Mouse (Mus musculus): ENCODE data around the gene Dpep3. TPM values are rescaled to one million over a fixed set of nuclear protein-coding genes. Genes with fewer than 3 reads are reported as not detected.
A peak's percentile ranks its signal among the peaks of the same experiment; 100 is the strongest.

Gene Dpep3
- polyA plus RNA-seq, 1 experiment from 2014 or later = not detected

DNA sequence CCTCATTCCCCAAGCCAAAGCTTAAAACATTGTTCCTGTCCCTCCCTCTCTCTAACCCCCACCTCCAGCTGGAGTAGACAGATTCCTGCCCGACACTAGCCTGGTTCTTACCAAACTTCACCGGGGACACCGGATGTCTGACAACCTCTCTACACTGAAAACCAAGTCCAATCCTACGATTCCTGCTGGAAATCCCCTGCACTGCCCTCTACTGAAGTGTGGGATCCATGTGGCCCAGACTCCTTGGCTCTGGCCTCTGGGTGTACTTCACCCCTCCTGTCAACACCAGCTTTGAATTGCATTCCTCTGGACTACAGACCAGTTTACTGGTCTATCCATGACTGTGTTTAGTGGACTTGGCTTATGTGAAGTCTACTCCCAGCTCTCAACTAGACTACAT lies 22.7 kb downstream of the Dpep3 start:
- Histone ChIP-seq H3K4me1 (ENCODE audit: control insufficient read depth, insufficient read depth, low read length) (no peaks in the 10 kb centered on the region), H3K27ac (ENCODE audit: low read depth, low read length) (no peak overlapping the region), H3K36me3 (ENCODE audit: control insufficient read depth, insufficient read depth, low read length) (no peaks in the 10 kb centered on the region), H3K4me2 (ENCODE audit: low read depth) (no peak overlapping the region), H3K27me3 (ENCODE audit: control insufficient read depth, insufficient read depth, low read length) (no peaks in the 10 kb centered on the region), H3K9me3 (ENCODE audit: control insufficient read depth, low read length) (no peaks in the 10 kb centered on the region), H3K9ac (ENCODE audit: low read length) (no peak overlapping the region), H3K4me3 (ENCODE audit: low read depth, low read length) (no peak overlapping the region)
- no peak for ATAC-seq (ENCODE audit: insufficient read depth, low FRiP score, low TSS enrichment)
- no peak for DNase-seq (ENCODE audit: low spot score)
- 94% methylated on average over 4 of the region's 4 CpGs for WGBS

DNA sequence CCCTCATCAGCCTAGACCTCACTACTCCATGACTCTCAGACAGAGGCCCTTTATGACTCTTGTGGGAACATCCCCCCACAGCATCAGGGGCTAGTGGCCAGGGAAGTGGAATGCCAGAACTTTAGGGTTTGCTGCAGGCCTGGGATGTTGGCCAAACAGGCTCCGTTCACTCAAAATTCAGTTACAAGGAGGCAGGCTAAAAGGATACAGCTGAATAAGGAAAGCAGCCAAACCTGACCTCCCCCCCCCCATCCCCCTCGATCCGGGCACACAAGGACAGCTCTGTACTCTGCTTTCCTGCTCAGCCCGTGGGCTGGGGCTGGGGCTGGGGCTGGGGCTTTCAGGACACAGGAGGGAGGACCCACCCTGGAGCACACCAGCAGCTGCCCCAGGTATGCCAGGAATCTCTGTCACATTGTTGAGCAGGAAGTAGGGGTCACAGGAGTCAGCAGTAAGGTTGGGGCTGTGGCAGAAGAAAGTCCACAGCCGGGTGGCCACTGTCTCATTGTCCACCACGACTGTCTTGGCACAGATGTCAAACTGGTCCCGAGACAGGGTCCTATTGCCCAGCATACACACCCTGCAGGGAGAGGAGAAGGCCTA lies 28.1 kb downstream of the Dpep3 start:
- Histone ChIP-seq H3K4me2 (ENCODE audit: low read depth) (no peak overlapping the region), H3K4me3 (ENCODE audit: low read depth, low read length) (no peak overlapping the region), H3K36me3 (ENCODE audit: control insufficient read depth, insufficient read depth, low read length) (no peaks in the 10 kb centered on the region; the same call in 1 of the 2 replicates), H3K27ac (ENCODE audit: low read depth, low read length) (no peak overlapping the region), H3K4me1 (ENCODE audit: control insufficient read depth, insufficient read depth, low read length) (no peaks in the 10 kb centered on the region), H3K9me3 (ENCODE audit: control insufficient read depth, low read length) (no peaks in the 10 kb centered on the region), H3K27me3 (ENCODE audit: control insufficient read depth, insufficient read depth, low read length) (no peaks in the 10 kb centered on the region), H3K9ac (ENCODE audit: low read length) (no peak overlapping the region)
- WGBS = 65% methylated on average over 7 of the region's 7 CpGs
- ATAC-seq (ENCODE audit: insufficient read depth, low FRiP score, low TSS enrichment) = no peak
- no peak for DNase-seq (ENCODE audit: low spot score)

DNA sequence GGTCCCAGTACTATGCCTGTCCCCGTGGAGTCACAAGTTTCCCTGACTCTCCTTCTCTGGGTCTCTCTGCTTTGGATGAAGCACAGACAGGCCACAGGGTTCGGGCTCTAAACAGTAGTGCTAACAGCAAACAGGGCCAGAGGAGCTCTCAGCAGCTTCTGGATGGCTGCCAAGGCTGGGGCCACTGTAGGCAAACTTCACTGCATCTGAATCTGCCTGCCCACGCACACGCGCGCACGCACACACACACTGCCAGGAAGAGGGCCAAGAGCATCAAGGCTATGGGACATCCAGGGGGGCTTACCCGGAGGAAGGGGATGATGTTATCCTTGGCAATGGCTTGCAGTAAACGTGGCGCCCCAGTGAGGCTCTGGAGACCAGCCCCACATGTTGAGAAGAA lies 29.9 kb downstream of the Dpep3 start:
- DNase-seq (ENCODE audit: low spot score) (no peak), ATAC-seq (ENCODE audit: insufficient read depth, low FRiP score, low TSS enrichment) (no peak)
- no peak overlapping the region for H3K27ac ChIP-seq (ENCODE audit: low read depth, low read length)
- H3K27me3 ChIP-seq (ENCODE audit: control insufficient read depth, insufficient read depth, low read length) = no peaks in the 10 kb centered on the region
- H3K4me3 ChIP-seq (ENCODE audit: low read depth, low read length) = no peak overlapping the region
- H3K4me1 ChIP-seq (ENCODE audit: control insufficient read depth, insufficient read depth, low read length) = no peaks in the 10 kb centered on the region
- no peaks in the 10 kb centered on the region for H3K9me3 ChIP-seq (ENCODE audit: control insufficient read depth, low read length)
- peaks cover 5% of the 10 kb centered on the region for H3K36me3 ChIP-seq (ENCODE audit: control insufficient read depth, insufficient read depth, low read length)
- H3K4me2 ChIP-seq (ENCODE audit: low read depth) = no peak overlapping the region
- H3K9ac ChIP-seq (ENCODE audit: low read length) = no peak overlapping the region
- 93% methylated on average over 10 of the region's 10 CpGs for WGBS

DNA sequence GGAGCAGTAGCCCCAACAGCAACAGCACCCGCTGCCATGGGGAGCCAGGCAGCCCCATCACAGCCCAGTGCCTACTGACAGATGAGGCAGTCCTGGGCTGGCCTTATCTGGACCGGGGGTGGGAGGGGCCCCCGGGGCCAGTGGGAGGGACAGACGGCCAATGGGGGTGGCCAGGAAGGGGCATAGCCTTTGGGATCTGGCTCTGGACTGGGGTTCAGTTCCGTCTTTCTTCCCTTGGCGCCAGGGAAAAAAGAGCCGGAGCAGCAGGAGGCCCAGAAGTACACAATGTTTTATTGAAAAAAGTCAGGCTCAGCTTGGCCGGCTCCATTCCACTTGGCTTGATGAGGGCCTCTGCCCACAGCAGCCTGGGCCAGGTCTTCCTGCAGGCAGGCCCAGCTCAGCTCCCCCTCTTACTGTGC lies 35.9 kb downstream of the Dpep3 start, which contains the start of gene Lcat:
Lcat (minus strand) TSS at position 62 of the 419 bp plus-strand sequence.
- Histone ChIP-seq H3K27me3 (ENCODE audit: control insufficient read depth, insufficient read depth, low read length) (no peaks in the 10 kb centered on the region), H3K4me2 (ENCODE audit: low read depth) (no peak within 1 kb of the TSS), H3K9me3 (ENCODE audit: control insufficient read depth, low read length) (no peaks in the 10 kb centered on the region), H3K36me3 (ENCODE audit: control insufficient read depth, insufficient read depth, low read length) (peaks cover 5% of the 10 kb centered on the region), H3K9ac (ENCODE audit: low read length) (no peak within 1 kb of the TSS), H3K4me3 (ENCODE audit: low read depth, low read length) (no peak within 1 kb of the TSS), H3K4me1 (ENCODE audit: control insufficient read depth, insufficient read depth, low read length) (no peaks in the 10 kb centered on the region), H3K27ac (ENCODE audit: low read depth, low read length) (no peak within 1 kb of the TSS)
- ATAC-seq (ENCODE audit: insufficient read depth, low FRiP score, low TSS enrichment) (no peak), DNase-seq (ENCODE audit: low spot score) (no peak)
- 81% methylated on average over 8 of the region's 8 CpGs for WGBS

DNA sequence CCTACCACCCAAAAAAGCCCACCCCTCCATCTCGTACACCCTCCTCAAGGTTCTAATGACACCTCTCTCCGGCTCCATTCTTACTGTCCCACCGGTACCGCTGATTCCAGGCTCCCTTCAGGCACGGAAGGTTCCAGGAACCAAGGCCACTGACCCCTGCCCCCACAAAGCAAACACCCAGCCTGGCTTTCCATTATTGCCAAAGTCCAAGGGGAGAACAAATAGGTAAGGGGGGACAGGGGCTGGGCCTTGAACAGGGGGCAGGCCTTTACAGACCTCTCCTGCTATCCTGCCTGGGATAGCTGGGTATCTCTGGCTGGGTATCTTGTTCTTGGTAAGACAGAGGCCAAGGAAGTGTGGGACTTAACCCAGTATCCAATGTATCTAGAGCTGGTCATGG lies 36.7 kb downstream of the Dpep3 start:
- no peak for DNase-seq (ENCODE audit: low spot score)
- Histone ChIP-seq H3K4me3 (ENCODE audit: low read depth, low read length) (no peak overlapping the region), H3K4me1 (ENCODE audit: control insufficient read depth, insufficient read depth, low read length) (peaks cover 4% of the 10 kb centered on the region; the same call in 1 of the 2 replicates), H3K9me3 (ENCODE audit: control insufficient read depth, low read length) (no peaks in the 10 kb centered on the region), H3K36me3 (ENCODE audit: control insufficient read depth, insufficient read depth, low read length) (peaks cover 5% of the 10 kb centered on the region), H3K27ac (ENCODE audit: low read depth, low read length) (no peak overlapping the region), H3K27me3 (ENCODE audit: control insufficient read depth, insufficient read depth, low read length) (no peaks in the 10 kb centered on the region), H3K4me2 (ENCODE audit: low read depth) (no peak overlapping the region), H3K9ac (ENCODE audit: low read length) (no peak overlapping the region)
- no peak for ATAC-seq (ENCODE audit: insufficient read depth, low FRiP score, low TSS enrichment)
- WGBS = 100% methylated on average over 5 of the region's 5 CpGs

DNA sequence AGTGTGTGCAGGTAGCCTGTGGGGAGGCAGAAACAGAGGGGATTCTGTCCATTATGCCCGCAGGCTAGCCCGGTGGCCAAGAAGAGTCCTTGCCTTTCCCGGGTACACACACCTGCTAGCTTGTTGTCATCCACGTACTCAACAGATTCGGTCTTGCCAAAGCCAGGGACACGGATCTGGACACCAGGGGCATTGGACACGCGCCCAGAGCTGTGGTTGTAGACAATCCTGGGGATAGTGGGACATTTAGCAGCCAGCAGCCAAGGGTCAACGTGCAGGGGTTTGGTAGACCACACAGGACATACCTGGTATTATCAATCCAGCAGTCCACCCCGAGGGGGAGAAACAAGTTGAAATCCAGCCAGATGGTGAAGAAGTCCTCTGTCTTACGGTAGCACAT lies 37.2 kb downstream of the Dpep3 start:
- Histone ChIP-seq H3K4me2 (ENCODE audit: low read depth) (no peak overlapping the region), H3K27me3 (ENCODE audit: control insufficient read depth, insufficient read depth, low read length) (no peaks in the 10 kb centered on the region), H3K9me3 (ENCODE audit: control insufficient read depth, low read length) (no peaks in the 10 kb centered on the region), H3K36me3 (ENCODE audit: control insufficient read depth, insufficient read depth, low read length) (peaks cover 5% of the 10 kb centered on the region), H3K9ac (ENCODE audit: low read length) (no peak overlapping the region), H3K27ac (ENCODE audit: low read depth, low read length) (no peak overlapping the region), H3K4me3 (ENCODE audit: low read depth, low read length) (no peak overlapping the region), H3K4me1 (ENCODE audit: control insufficient read depth, insufficient read depth, low read length) (peaks cover 4% of the 10 kb centered on the region; the same call in 1 of the 2 replicates)
- no peak for DNase-seq (ENCODE audit: low spot score)
- ATAC-seq (ENCODE audit: insufficient read depth, low FRiP score, low TSS enrichment) = no peak
- 96% methylated on average over 11 of the region's 11 CpGs for WGBS

DNA sequence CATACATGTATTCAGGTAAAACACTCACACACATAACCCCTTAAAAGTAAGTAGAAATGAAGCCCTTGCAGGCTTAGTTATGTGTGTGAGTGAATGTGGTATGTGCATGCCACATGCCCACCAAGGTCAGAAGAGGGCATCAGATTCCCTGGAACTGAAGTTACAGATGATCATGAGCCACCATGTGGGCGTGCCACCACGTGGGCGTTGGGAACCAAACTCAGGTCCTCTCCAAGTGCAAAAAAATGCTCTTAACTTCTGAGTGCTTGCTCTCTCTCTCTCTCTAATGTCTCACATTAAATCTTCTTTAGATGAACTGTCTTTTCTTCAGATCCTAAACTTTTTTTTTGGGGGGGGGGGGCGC lies 40.9 kb downstream of the Dpep3 start, which contains the start of gene Psmb10:
Psmb10 (minus strand) TSS at position 139 of the 364 bp plus-strand sequence.
- Histone ChIP-seq H3K27me3 (ENCODE audit: control insufficient read depth, insufficient read depth, low read length) (no peaks in the 10 kb centered on the region), H3K4me2 (ENCODE audit: low read depth) (peak within 1 kb of the TSS; percentile 97), H3K9me3 (ENCODE audit: control insufficient read depth, low read length) (no peaks in the 10 kb centered on the region), H3K4me1 (ENCODE audit: control insufficient read depth, insufficient read depth, low read length) (peaks cover 10% of the 10 kb centered on the region), H3K9ac (ENCODE audit: low read length) (peak within 1 kb of the TSS; percentile 79), H3K27ac (ENCODE audit: low read depth, low read length) (peak within 1 kb of the TSS; percentile 83), H3K36me3 (ENCODE audit: control insufficient read depth, insufficient read depth, low read length) (no peaks in the 10 kb centered on the region), H3K4me3 (ENCODE audit: low read depth, low read length) (peak within 1 kb of the TSS; percentile 74)
- DNase-seq (ENCODE audit: low spot score) = no peak
- ATAC-seq (ENCODE audit: insufficient read depth, low FRiP score, low TSS enrichment) = no peak
- WGBS = 43% methylated on average over 4 of the region's 4 CpGs

DNA sequence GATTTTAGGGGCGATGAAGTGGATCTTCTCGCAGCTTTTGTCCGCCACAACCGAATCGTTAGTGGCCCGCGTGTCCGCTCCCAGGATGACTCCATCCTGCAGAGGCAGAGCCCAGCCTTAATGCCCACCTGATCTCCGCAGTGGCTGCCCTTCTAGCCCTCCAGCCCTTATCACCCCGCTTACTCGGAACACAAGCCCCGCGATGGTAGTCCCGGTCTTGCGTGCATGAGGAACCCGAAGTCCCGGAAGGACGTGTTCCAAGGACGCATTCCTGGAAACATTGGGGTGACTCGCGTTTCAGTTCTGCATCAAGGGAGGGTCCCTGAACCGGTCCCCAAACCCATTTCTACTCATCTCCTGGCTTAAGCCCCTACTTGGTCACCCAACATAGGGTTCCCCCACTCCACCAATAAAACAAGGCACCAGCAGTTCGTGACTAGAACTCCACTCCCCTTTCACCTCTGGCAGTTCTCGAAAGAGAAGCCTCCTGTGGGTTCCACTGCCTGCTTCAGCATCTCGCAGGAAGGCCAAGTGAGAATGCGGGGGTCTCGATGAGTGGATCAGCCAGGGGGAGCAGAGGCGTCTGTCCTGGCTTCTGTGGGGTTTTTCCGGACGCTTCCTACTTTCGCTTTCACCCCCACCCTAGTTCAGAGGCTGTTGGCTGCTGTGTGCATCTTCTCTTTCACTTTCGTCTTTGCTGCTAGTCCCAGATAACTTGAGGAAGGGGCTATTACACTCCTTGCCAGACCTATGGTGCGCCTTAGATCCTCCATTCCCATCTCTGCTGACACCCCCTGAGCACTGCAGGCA lies 41.5 kb downstream of the Dpep3 start:
- peaks cover 10% of the 10 kb centered on the region for H3K4me1 ChIP-seq (ENCODE audit: control insufficient read depth, insufficient read depth, low read length)
- peak; percentile 59 for ATAC-seq (ENCODE audit: insufficient read depth, low FRiP score, low TSS enrichment)
- under 1% methylated on average over 33 of the region's 33 CpGs for WGBS

More for the DNA sequence above, 41.5 kb downstream of the Dpep3 start:
- peak overlapping the region; percentile 97 for H3K4me2 ChIP-seq (ENCODE audit: low read depth)
- peak overlapping the region; percentile 79 for H3K9ac ChIP-seq (ENCODE audit: low read length)
- H3K36me3 ChIP-seq (ENCODE audit: control insufficient read depth, insufficient read depth, low read length) = no peaks in the 10 kb centered on the region
- no peaks in the 10 kb centered on the region for H3K9me3 ChIP-seq (ENCODE audit: control insufficient read depth, low read length)
- DNase-seq (ENCODE audit: low spot score) = peak; percentile 51
- peak overlapping the region; percentile 83 for H3K27ac ChIP-seq (ENCODE audit: low read depth, low read length)
- H3K4me3 ChIP-seq (ENCODE audit: low read depth, low read length) = peak overlapping the region; percentile 74
- no peaks in the 10 kb centered on the region for H3K27me3 ChIP-seq (ENCODE audit: control insufficient read depth, insufficient read depth, low read length)

Data from neural tube, embryonic 11.5 days (tissue).